Mouse (Mus musculus) liver, adult 2 months (tissue): ENCODE results near the gene B3gnt6.

Source experiments
- CTCF ChIP-seq: fragments of 200-500 bp; IDR thresholded peaks from 2 replicates; pipeline ENCODE4 v1.5.1; 2011; ENCODE audit warnings: low read depth, low read length, control low read depth
- POLR2A ChIP-seq: fragments of 200-500 bp; IDR thresholded peaks from 2 replicates; pipeline ENCODE4 v1.6.1; 2011; ENCODE audit warnings: low read length, control low read depth; ENCODE audit not compliant: insufficient read depth; ENCODE audit errors: extremely low read depth

GRCm38 (mm10) chr7:98145842-98146446 is 53.3 kb downstream of the B3gnt6 start:
- no peak for TF ChIP-seq CTCF
- TF ChIP-seq POLR2A, result no peak
